Mouse (Mus musculus) ES-E14 (cell line): ENCODE data around the gene Zbtb43.

ENCODE experiments used
- CHD2 ChIP-seq: IDR thresholded peaks from 2 replicates; pipeline ENCODE4 v1.6.1; 2014; ENCODE audit warnings: mild to moderate bottlenecking, low read depth, low read length, inconsistent platforms
- ZC3H11A ChIP-seq: IDR thresholded peaks from 2 replicates; pipeline ENCODE4 v1.6.1; 2012; ENCODE audit warnings: low read depth, mild to moderate bottlenecking, inconsistent platforms, low read length, borderline replicate concordance
- ZNF384 ChIP-seq: IDR thresholded peaks from 2 replicates; pipeline ENCODE4 v1.6.1; 2012; ENCODE audit warnings: low read depth, low read length, inconsistent platforms

DNA sequence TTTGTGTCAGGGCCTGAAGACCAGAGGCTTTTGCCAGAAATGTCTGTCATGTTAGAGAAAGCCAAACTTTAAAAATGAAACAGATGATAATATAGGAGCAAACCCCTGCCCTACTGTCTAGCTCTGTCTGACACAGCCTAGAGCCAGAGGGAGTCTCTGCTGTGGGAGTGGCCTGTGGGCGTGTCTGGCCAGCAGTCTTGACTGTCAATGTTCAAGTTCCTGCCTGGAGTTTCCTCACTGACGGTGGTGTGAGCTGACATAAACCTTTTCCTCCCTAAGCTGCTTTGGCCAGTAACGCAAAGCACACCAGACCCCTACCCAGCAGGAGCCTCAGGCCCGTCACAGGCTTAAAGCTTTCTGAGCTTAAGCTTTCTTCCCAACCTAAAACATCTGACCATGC is 16.2 kb downstream of the Zbtb43 start:
- TF ChIP-seq CHD2, result no peak
- TF ChIP-seq ZNF384, result no peak
- no peak for TF ChIP-seq ZC3H11A
